Mouse (Mus musculus) embryonic fibroblast, embryonic 13.5 days (primary cell): ENCODE results near the gene Prr23a1. TPM values are rescaled to one million over a fixed set of nuclear protein-coding genes. Genes with fewer than 3 reads are reported as not detected.

ENCODE experiments used
- H3K27ac ChIP-seq: 2 replicates; pipeline ENCODE4 v1.5.1; 2012; ENCODE audit warnings: low read length, control low read depth, inconsistent platforms; ENCODE audit not compliant: insufficient read depth
- H3K4me1 ChIP-seq: 2 replicates; pipeline ENCODE4 v1.6.1; 2011; ENCODE audit warnings: low read length; ENCODE audit not compliant: control insufficient read depth, insufficient read depth
- H3K4me3 ChIP-seq: 2 replicates; pipeline ENCODE4 v1.5.1; 2011; ENCODE audit warnings: mild to moderate bottlenecking, control low read depth, low read length; ENCODE audit not compliant: insufficient read depth
- CTCF ChIP-seq: IDR thresholded peaks from 2 replicates; pipeline ENCODE4 v1.5.1; 2011; ENCODE audit warnings: mild to moderate bottlenecking, control low read depth, low read length, moderate library complexity, borderline replicate concordance; ENCODE audit not compliant: insufficient read depth
- POLR2A ChIP-seq: IDR thresholded peaks from 2 replicates; pipeline ENCODE4 v1.6.1; 2011; ENCODE audit warnings: low read depth, mild to moderate bottlenecking, control low read depth, low read length, moderate library complexity
- polyA plus RNA-seq: library from polyadenylated mRNA; stranded (reverse); fragments of >200 nt; gene quantifications from 2 replicates; pipeline ENCODE4 v1.2.4, GENCODE M21; 2011; ENCODE audit warnings: low read depth; ENCODE audit not compliant: missing spikeins, insufficient read length

Prr23a1 gene
- polyA plus RNA-seq, 1 experiment: not detected

DNA sequence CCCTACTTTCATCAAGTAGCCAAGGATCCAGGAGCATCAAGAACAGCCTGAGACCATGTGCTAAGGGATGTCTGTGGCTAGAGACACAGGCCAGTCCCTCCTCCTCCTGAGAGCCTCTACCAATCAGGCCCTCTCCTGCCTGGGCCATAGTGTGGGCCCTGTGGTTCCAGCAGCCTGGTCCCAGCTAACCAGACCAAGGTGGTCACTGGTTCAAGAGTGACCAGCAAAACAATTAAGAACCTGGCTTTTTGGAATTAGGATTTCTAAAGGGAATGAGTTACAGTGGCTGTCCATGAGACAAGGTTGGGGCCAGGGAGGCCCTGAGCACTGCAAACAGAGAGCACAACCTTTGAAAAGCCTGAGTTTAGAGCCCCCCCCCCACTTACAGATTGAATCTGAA lies 21.2 kb upstream of the Prr23a1 start:
- Histone ChIP-seq H3K4me1 (no peaks in the 10 kb centered on the region), H3K4me3 (no peak overlapping the region), H3K27ac (no peak overlapping the region)
- TF ChIP-seq POLR2A (no peak), CTCF (no peak)

DNA sequence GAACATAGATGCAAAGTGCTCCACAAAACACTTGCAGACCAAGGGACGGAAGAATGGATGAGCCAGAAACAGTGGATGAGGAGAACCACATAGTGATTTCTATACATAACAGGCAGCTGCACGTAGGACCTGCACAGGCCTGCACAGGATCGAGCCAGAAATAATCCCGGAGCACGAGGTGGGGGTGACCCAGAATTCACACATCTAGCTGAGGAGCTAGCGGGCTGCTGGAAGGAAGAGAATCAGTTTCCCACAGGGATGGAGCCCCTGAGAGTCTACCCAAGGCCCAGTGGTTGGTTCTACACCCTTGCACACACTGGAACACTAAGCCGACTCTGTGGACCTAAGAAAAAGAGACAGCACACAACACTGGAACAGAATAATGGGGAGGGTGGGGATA lies 18.5 kb upstream of the Prr23a1 start:
- TF ChIP-seq POLR2A: no peak
- no peak for TF ChIP-seq CTCF
- Histone ChIP-seq H3K4me3 (no peak overlapping the region), H3K27ac (no peak overlapping the region), H3K4me1 (no peaks in the 10 kb centered on the region)

DNA sequence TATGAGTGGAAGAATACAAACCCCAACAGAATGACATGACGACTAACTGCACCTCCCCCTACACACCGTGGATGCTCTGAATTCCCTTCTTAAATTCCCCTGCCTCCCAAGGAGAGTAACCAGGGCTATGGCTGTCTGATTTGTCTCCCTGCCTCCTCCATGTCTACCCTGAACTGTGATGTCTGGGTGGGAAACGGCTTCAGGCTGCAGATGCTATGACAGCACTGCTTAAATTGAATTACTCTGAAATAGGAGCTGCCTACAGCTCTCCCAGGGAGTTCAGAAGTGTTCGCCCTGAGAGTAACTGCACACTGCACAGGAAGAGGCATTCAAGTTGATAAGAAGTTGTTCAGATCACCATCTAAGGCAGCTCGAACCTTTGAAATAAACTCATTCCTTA lies 12.8 kb upstream of the Prr23a1 start:
- no peak for TF ChIP-seq POLR2A
- TF ChIP-seq CTCF: no peak
- no peaks in the 10 kb centered on the region for H3K4me1 ChIP-seq
- H3K4me3 ChIP-seq: no peak overlapping the region
- no peak overlapping the region for H3K27ac ChIP-seq

DNA sequence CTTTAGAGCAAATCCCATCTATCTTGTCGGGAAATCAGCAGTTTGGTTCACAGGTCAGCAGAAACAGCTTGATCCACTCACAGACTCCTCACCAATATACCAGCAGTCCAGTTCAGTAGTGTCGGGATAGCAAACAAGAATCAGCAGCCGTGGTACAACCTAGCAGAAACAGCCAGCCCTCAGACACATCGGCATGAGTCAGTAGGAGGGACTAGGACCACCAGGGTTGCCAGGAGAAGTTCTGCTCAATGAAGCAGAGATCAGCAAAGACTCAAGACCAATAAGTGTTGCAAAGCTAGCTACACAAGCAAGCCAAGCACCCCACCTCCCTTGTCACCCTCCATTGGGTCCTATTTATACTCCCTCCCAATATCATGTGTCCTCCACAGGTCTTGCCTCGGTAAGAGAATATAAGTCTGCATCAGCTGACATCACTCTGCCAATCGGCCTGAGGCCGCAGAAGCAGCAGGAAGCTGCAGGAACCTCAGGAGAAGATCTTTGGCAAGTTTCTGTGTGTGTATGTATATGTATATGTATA lies 4.7 kb upstream of the Prr23a1 start:
- Histone ChIP-seq H3K27ac (no peak overlapping the region), H3K4me1 (no peaks in the 10 kb centered on the region), H3K4me3 (no peak overlapping the region)
- TF ChIP-seq CTCF (no peak), POLR2A (no peak)

DNA sequence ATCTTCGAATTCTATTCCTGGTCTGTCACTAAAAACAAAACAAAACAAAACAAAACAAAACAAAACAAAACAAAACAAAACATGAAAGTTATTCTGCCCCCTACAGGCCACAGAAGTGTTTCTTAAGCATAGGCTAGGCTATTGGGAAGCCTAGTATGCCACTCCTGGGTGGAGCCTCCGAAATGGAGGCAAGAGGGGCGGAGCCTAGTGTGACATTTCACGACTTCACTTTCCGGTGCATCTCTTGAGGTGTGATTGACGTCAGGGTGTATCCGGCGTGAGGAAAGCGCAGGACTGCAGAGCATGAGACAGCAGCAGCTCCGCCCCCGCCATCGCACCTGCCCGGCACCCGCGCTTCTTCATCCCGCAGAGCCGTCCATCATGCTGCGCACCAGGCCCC lies 13.9 kb downstream of the Prr23a1 start, which contains the start of gene Prr23a2:
TSS of gene Prr23a2 (plus strand) at position 285 of the 400 bp plus-strand sequence.
- no peak within 1 kb of the TSS for H3K4me3 ChIP-seq
- H3K4me1 ChIP-seq: no peaks in the 10 kb centered on the region
- no peak within 1 kb of the TSS for H3K27ac ChIP-seq
- TF ChIP-seq CTCF: no peak
- TF ChIP-seq POLR2A: no peak

DNA sequence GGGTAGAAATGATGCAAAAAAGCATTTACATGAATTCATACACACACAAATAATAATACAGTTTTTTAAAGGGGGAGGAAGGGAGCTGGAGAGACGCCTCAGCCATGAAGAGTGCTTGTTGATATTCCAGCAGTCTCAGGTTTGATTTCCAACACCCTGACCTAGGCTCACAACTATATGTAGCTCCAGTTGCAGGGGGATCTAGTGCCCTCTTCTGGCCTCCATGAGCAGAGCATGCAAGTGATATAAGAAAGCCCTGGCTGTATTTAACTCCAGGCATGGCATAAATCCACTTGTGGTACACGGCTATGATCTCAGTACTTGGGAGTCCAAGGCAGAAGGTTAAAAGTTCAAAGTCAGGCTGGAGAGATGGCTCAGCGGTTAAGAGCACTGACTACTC lies 21.2 kb downstream of the Prr23a1 start:
- TF ChIP-seq CTCF: no peak
- no peak for TF ChIP-seq POLR2A
- Histone ChIP-seq H3K4me1 (no peaks in the 10 kb centered on the region), H3K4me3 (no peak overlapping the region), H3K27ac (no peak overlapping the region)

DNA sequence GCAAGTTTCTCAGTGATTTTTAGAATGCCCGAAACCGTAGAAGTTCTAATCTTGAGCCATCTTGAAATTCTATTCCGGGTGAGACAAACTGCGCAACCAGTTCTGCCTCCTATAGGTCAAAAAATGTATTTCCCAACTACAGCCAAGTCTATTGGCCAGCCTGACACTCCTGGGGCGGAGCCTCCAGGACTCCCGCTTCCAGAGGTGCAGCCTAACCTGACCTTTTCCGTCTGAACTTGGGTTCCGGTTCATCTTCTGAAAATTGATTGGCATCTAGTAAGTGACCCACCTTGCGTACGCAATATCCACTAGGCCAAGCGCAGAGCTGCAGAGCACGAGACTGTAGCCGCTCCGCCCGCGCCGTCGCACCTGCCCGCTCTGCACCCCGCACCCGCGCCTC lies 22.3 kb downstream of the Prr23a1 start, which contains the start of gene Prr23a3:
TSS of gene Prr23a3 (plus strand) at position 197 of the 400 bp plus-strand sequence.
- Histone ChIP-seq H3K4me1 (no peaks in the 10 kb centered on the region), H3K27ac (no peak within 1 kb of the TSS), H3K4me3 (no peak within 1 kb of the TSS)
- TF ChIP-seq CTCF: no peak
- TF ChIP-seq POLR2A: no peak

Other genes starting within 250 kb of the Prr23a1 start
- 29.5 and 33.0 TPM in 2 replicates for gene Mrps22, start 240.8 kb upstream of the Prr23a1 start, polyA plus RNA-seq
- not detected in 2 replicates for gene Prr23a2, start 14.0 kb downstream of the Prr23a1 start, polyA plus RNA-seq
- not detected in 2 replicates for gene Prr23a3, start 22.3 kb downstream of the Prr23a1 start, polyA plus RNA-seq
- not detected in 2 replicates for gene 7420426K07Rik, start 60.6 kb downstream of the Prr23a1 start, polyA plus RNA-seq
- gene Foxl2, start 112.8 kb downstream of the Prr23a1 start, polyA plus RNA-seq: 0.20 and 0.32 TPM in 2 replicates
- 26.5 and 33.9 TPM in 2 replicates for gene Faim, start 143.9 kb downstream of the Prr23a1 start, polyA plus RNA-seq
- gene Gm1123, start 193.2 kb downstream of the Prr23a1 start, polyA plus RNA-seq: not detected in 2 replicates